Mouse (Mus musculus): ENCODE results near the gene Tspan8.

DNA sequence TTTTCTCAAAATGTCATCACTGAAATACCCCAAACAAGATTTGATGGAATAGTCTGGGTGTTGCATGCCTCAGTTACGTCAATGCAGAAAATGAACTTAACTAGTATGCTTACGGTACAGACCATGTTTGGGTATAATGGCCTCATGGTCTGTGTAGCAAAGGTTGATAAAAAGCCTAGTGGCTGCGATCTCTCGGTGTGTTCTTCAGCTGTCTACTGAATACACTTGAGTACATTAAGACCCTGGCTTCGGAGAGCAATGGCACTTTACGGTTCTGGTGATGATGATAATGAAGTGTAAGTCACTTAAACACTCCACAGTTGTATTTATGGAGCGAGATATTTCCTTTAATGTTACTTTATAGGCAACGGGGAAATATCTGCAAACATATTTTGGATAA lies 46.6 kb upstream of the Tspan8 start:
- TF ChIP-seq CTCF (IDR thresholded peaks at IDR 0.05; ENCODE audit: extremely low read depth, insufficient read length, insufficient replicate concordance, low read depth, low read length), result no peak
- TF ChIP-seq POLR2A (IDR thresholded peaks at IDR 0.05; ENCODE audit: low read depth, low read length), result no peak

Measured in small intestine, adult 2 months (tissue).